Mouse (Mus musculus): ENCODE measurements at regions not wholly inside any gene's neighbourhood (a gene's known extent, or its start where the extent isn't known, plus 50 kb on each side); places are given as distances from the start of the nearest gene placed in this dataset.

DNA sequence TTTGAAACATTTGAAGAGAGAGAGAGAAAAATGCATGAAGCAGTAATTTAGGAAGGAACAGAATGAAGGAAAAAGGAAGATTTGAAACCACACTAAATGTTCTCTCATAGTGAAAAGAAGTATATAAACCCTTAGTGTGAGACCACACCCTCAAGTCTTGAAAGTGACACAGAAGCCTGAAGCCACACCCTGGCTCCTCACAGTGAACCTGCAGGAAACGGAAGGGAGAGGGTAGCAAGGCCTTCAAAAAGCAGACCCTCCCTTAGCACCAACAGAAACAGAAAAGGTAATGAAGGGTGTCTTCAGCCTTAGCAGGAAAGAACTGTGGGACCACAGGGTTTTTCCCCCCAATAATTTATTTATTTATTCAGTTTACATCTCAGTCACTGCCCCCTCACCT lies 363.7 kb downstream of the Mllt3 start:
- no peaks in the 10 kb centered on the region for H3K4me1 ChIP-seq
- no peaks in the 10 kb centered on the region for H3K27me3 ChIP-seq (replicated peaks)
- TF ChIP-seq FLI1 (IDR thresholded peaks at IDR 0.05; ENCODE audit: low read length), result no peak
- no peak for TF ChIP-seq GATA1 (IDR thresholded peaks at IDR 0.05; ENCODE audit: borderline replicate concordance, low read length)
- H3K36me3 ChIP-seq (replicated peaks; ENCODE audit: low read length), result no peaks in the 10 kb centered on the region
- no peak overlapping the region for H3K4me3 ChIP-seq (replicated peaks)
- no peaks in the 10 kb centered on the region for H3K9me3 ChIP-seq

GRCm38 (mm10) chr4:87668314-87668713 lies 364.9 kb downstream of the Mllt3 start:
- Histone ChIP-seq H3K4me3 (replicated peaks) (no peak overlapping the region), H3K27me3 (replicated peaks) (no peaks in the 10 kb centered on the region), H3K4me1 (no peaks in the 10 kb centered on the region), H3K9me3 (no peaks in the 10 kb centered on the region), H3K36me3 (replicated peaks; ENCODE audit: low read length) (no peaks in the 10 kb centered on the region)
- TF ChIP-seq FLI1 (IDR thresholded peaks at IDR 0.05; ENCODE audit: low read length) (no peak), GATA1 (IDR thresholded peaks at IDR 0.05; ENCODE audit: borderline replicate concordance, low read length) (no peak)

- no peak overlapping the region for H3K4me3 ChIP-seq (replicated peaks)
- TF ChIP-seq GATA1 (IDR thresholded peaks at IDR 0.05; ENCODE audit: borderline replicate concordance, low read length) (no peak), FLI1 (IDR thresholded peaks at IDR 0.05; ENCODE audit: low read length) (no peak)
- no peaks in the 10 kb centered on the region for H3K36me3 ChIP-seq (replicated peaks; ENCODE audit: low read length)
- no peaks in the 10 kb centered on the region for H3K27me3 ChIP-seq (replicated peaks)
- no peaks in the 10 kb centered on the region for H3K4me1 ChIP-seq
- H3K9me3 ChIP-seq, result no peaks in the 10 kb centered on the region
These were observed 365.5 kb downstream of the Mllt3 start for GRCm38 (mm10) chr4:87667556-87668154.

- TF ChIP-seq GATA1 (IDR thresholded peaks at IDR 0.05; ENCODE audit: borderline replicate concordance, low read length), result no peak
- no peak for TF ChIP-seq FLI1 (IDR thresholded peaks at IDR 0.05; ENCODE audit: low read length)
- H3K9me3 ChIP-seq, result no peaks in the 10 kb centered on the region
- no peaks in the 10 kb centered on the region for H3K36me3 ChIP-seq (replicated peaks; ENCODE audit: low read length)
- H3K27me3 ChIP-seq (replicated peaks), result no peaks in the 10 kb centered on the region
- H3K4me3 ChIP-seq (replicated peaks), result no peak overlapping the region
- H3K4me1 ChIP-seq, result no peaks in the 10 kb centered on the region
These were observed 368.0 kb downstream of the Mllt3 start for GRCm38 (mm10) chr4:87665149-87665548.

DNA sequence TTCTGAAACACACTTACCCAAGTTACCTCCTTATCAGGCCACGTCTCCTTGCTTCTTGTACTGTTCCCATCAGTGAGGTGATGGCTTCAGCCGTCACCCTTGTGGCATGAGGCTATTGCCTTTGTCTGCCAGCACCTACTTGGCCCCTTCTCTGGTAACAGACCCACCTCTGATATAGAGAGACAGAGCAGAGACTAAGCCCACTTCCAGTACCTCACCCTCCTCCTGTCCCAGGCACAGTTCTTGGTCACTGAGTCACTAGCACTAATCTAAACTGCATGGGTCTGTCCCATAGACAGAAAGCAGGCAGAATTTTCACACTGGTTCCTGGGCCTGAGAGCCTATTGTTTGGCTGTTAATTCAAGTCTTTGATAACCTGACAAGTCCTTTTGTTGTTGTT lies 370.3 kb downstream of the Mllt3 start:
- no peaks in the 10 kb centered on the region for H3K4me1 ChIP-seq
- no peaks in the 10 kb centered on the region for H3K27me3 ChIP-seq (replicated peaks)
- no peaks in the 10 kb centered on the region for H3K36me3 ChIP-seq (replicated peaks; ENCODE audit: low read length)
- no peaks in the 10 kb centered on the region for H3K9me3 ChIP-seq
- H3K4me3 ChIP-seq (replicated peaks), result no peak overlapping the region
- no peak for TF ChIP-seq FLI1 (IDR thresholded peaks at IDR 0.05; ENCODE audit: low read length)
- TF ChIP-seq GATA1 (IDR thresholded peaks at IDR 0.05; ENCODE audit: borderline replicate concordance, low read length), result no peak

- Histone ChIP-seq H3K4me3 (replicated peaks) (no peak overlapping the region), H3K4me1 (no peaks in the 10 kb centered on the region), H3K27me3 (replicated peaks) (no peaks in the 10 kb centered on the region), H3K36me3 (replicated peaks; ENCODE audit: low read length) (no peaks in the 10 kb centered on the region), H3K9me3 (no peaks in the 10 kb centered on the region)
- no peak for TF ChIP-seq FLI1 (IDR thresholded peaks at IDR 0.05; ENCODE audit: low read length)
- TF ChIP-seq GATA1 (IDR thresholded peaks at IDR 0.05; ENCODE audit: borderline replicate concordance, low read length), result no peak
These were observed 374.8 kb downstream of the Mllt3 start for GRCm38 (mm10) chr4:87658316-87658715.

DNA sequence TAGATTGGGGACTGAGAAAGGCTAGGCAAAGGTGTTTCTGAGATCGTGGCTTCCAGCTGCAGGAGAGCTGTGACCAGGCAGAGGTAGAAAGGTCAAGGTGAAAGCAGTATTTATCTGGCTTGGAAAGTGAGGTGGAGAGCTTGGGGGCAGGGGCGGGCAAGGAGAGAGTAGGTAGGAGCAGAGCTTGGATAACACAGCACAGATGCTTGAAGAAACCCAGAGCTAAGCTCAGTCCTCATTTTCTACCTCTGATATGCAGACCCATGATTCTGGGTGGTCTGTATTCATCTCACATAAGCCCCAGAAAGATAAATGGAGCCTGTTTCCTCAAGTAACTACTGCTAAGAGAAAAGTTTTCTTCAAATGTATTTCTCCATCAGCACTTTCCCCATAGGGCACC lies 375.3 kb downstream of the Mllt3 start:
- H3K36me3 ChIP-seq (replicated peaks; ENCODE audit: low read length), result no peaks in the 10 kb centered on the region
- H3K27me3 ChIP-seq (replicated peaks), result no peaks in the 10 kb centered on the region
- no peak for TF ChIP-seq FLI1 (IDR thresholded peaks at IDR 0.05; ENCODE audit: low read length)
- TF ChIP-seq GATA1 (IDR thresholded peaks at IDR 0.05; ENCODE audit: borderline replicate concordance, low read length), result no peak
- H3K9me3 ChIP-seq, result no peaks in the 10 kb centered on the region
- H3K4me1 ChIP-seq, result no peaks in the 10 kb centered on the region
- no peak overlapping the region for H3K4me3 ChIP-seq (replicated peaks)

- Histone ChIP-seq H3K36me3 (replicated peaks; ENCODE audit: low read length) (no peaks in the 10 kb centered on the region), H3K4me3 (replicated peaks) (no peak overlapping the region), H3K4me1 (no peaks in the 10 kb centered on the region), H3K27me3 (replicated peaks) (no peaks in the 10 kb centered on the region), H3K9me3 (no peaks in the 10 kb centered on the region)
- no peak for TF ChIP-seq GATA1 (IDR thresholded peaks at IDR 0.05; ENCODE audit: borderline replicate concordance, low read length)
- TF ChIP-seq FLI1 (IDR thresholded peaks at IDR 0.05; ENCODE audit: low read length), result no peak
These were observed 379.6 kb downstream of the Mllt3 start for GRCm38 (mm10) chr4:87653440-87654165.

DNA sequence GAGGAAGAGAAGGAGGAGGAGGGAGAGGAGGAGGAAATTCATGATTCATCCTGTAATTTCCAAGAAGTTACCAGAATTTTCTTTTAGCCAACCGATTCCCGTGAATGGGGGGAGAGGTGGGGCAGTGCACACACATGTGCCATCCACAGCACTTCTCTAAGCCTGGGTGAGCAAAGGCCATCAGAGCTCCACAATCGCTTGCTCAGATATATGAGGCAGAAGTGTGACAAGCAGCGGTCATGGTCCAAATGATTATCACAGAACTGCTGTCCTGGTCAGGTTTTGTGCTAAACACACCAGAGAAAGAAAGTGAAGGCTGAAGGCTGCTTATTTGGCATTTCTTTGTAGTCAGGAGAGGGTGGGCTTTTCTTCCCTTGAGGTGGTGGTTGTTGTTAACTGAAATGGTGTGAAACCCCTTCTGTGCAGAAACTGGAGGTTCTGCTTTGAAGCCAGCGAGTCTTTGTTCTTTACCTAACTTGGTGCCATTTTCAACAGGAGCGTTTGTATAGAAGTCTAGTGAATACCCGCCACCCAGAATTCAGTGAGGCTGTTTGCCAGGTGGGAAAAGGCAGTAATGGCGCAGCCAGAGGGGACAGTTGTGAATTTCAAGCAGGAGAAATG lies 380.7 kb downstream of the Mllt3 start:
- Histone ChIP-seq H3K4me3 (replicated peaks) (no peak overlapping the region), H3K4me1 (no peaks in the 10 kb centered on the region), H3K27me3 (replicated peaks) (no peaks in the 10 kb centered on the region), H3K36me3 (replicated peaks; ENCODE audit: low read length) (no peaks in the 10 kb centered on the region), H3K9me3 (no peaks in the 10 kb centered on the region)
- TF ChIP-seq FLI1 (IDR thresholded peaks at IDR 0.05; ENCODE audit: low read length) (no peak), GATA1 (IDR thresholded peaks at IDR 0.05; ENCODE audit: borderline replicate concordance, low read length) (no peak)

DNA sequence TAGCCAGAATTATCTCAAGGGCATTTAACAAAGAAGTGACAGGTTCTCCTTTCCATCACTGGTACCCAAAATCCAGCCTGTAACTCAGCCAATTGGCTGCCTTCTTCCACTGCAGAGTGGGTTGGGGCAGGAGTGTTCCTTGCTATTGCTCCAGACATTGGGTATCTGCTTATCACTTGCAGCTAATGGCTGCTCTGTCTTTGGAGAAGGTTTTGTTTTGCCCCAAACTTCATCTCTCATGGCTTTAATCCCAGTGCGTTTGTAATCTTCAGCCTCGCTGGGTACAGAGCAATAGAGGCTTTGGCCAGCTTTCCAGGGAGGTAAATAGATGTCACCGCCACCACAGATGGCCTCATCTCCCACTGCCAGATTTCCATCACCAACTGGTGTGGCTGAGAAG lies 381.9 kb downstream of the Mllt3 start:
- Histone ChIP-seq H3K36me3 (replicated peaks; ENCODE audit: low read length) (no peaks in the 10 kb centered on the region), H3K27me3 (replicated peaks) (no peaks in the 10 kb centered on the region), H3K4me3 (replicated peaks) (no peak overlapping the region), H3K4me1 (no peaks in the 10 kb centered on the region), H3K9me3 (no peaks in the 10 kb centered on the region)
- TF ChIP-seq FLI1 (IDR thresholded peaks at IDR 0.05; ENCODE audit: low read length) (no peak), GATA1 (IDR thresholded peaks at IDR 0.05; ENCODE audit: borderline replicate concordance, low read length) (no peak)
